7 mouse cellular contexts compared by ENCODE assay signal in the genomic region with DNA sequence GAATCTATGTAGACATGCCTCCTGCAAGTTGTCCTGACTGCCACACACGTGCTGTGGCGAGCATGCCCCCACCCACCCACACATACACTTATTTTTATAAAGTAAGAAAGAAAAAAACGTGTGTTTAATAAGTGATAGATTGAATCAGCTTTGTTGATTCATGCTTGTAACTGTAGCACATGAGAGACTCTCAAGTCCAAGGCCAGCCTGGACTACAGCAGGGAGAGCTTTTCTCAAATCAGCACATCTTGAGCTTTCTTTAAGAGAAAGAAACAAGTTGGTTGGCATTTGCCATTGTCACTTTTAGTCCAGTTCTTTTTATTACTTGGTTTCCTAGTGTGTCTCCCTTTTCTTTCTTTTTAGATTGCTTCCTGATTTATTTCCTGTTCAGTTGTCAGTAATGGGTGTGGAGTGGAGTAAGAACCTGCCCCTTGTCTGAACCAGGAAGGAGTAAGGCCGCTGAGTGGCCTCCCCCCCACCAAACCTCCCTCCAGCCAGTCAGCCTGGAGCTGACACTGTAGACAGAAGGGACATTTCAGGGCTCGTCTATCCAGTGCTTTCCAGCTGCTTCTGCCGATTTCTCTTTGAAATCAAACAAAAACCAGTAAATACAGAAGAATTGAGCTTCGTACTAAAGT. TPM values are rescaled to one million over a fixed set of nuclear protein-coding genes. Genes with fewer than 3 reads are reported as not detected.
DNase-seq lines count a peak whose midpoint lies in the region; ATAC-seq and TF ChIP-seq lines count a peak whose summit lies in the region.

No protein-coding gene starts in this region.

- no peak for TF ChIP-seq CTCF in ES-Bruce4 (IDR thresholded peaks at IDR 0.05; ENCODE audit: low read depth, low read length)
- TF ChIP-seq CTCF in liver, embryonic 14.5 days (IDR thresholded peaks at IDR 0.05; ENCODE audit: low read depth) = no peak

- peak overlapping the region; percentile 59 for H3K4me2 ChIP-seq in liver, embryonic 14.5 days (ENCODE audit: low read depth)
- H3K4me2 ChIP-seq in stomach, embryonic 16.5 days (ENCODE audit: low read depth, low read length) = peak overlapping the region; percentile 34; the same call in 1 of the 2 replicates

- peak overlapping the region; percentile 76 for H3K27ac ChIP-seq in ES-Bruce4 (ENCODE audit: insufficient read depth, low read length)
- peak overlapping the region; percentile 95 for H3K27ac ChIP-seq in liver, embryonic 14.5 days
- H3K27ac ChIP-seq in stomach, embryonic 16.5 days (ENCODE audit: low read length) = peak overlapping the region; percentile 91

- intact Hi-C loops in heart, postnatal 36 days (cut with DNase I) = no loop called here

- H3K36me3 ChIP-seq in ES-Bruce4 (ENCODE audit: control insufficient read depth, insufficient read depth, low read length, poor library complexity, severe bottlenecking) = 0 out of 2 replicates have a peak, but pooled peaks cover 2% of the 10 kb centered on the region
- peaks cover 13% of the 10 kb centered on the region for H3K36me3 ChIP-seq in liver, embryonic 14.5 days (replicated peaks; ENCODE audit: control insufficient read depth, insufficient read depth, low read depth)
- H3K36me3 ChIP-seq in stomach, embryonic 16.5 days (ENCODE audit: control insufficient read depth, insufficient read depth, low read length) = no peaks in the 10 kb centered on the region

- no peak for TF ChIP-seq POLR2A in ES-Bruce4 (IDR thresholded peaks at IDR 0.05; ENCODE audit: insufficient read depth, low read length)

- H3K9me3 ChIP-seq in ES-Bruce4 (replicated peaks; ENCODE audit: control insufficient read depth, insufficient read depth, low read length, poor library complexity, severe bottlenecking) = no peaks in the 10 kb centered on the region
- no peaks in the 10 kb centered on the region for H3K9me3 ChIP-seq in liver, embryonic 14.5 days (ENCODE audit: control insufficient read depth, low read length)
- no peaks in the 10 kb centered on the region for H3K9me3 ChIP-seq in stomach, embryonic 16.5 days (replicated peaks; ENCODE audit: control insufficient read depth, low read length)

- H3K27me3 ChIP-seq in ES-Bruce4 (ENCODE audit: control insufficient read depth, insufficient read depth, low read length, poor library complexity, severe bottlenecking) = no peaks in the 10 kb centered on the region
- H3K27me3 ChIP-seq in liver, embryonic 14.5 days (ENCODE audit: control insufficient read depth, insufficient read depth, low read length) = no peaks in the 10 kb centered on the region
- no peaks in the 10 kb centered on the region for H3K27me3 ChIP-seq in stomach, embryonic 16.5 days (ENCODE audit: control insufficient read depth, insufficient read depth, low read length)

- DNase-seq in adrenal gland, postnatal 10 days = peak; percentile 58
- peak; percentile 28 to 34 for DNase-seq in heart, postnatal 36 days
- DNase-seq in liver, embryonic 14.5 days (ENCODE audit: low read depth in 3 of 3, low spot score in 3 of 3) = no peak
- DNase-seq in c-Kit-positive CD71-positive TER-119-positive erythroid progenitor cells, embryonic 14.5 days (ENCODE audit: low spot score) = no peak
- DNase-seq in cerebellum, adult 9-10 months = no peak

- 32% methylated on average over 7 of the region's 7 CpGs for WGBS in liver, embryonic 14.5 days (ENCODE audit: insufficient replicate concordance)
- WGBS in stomach, embryonic 16.5 days = 27% methylated on average over 7 of the region's 7 CpGs

- no peak for TF ChIP-seq EP300 in ES-Bruce4 (IDR thresholded peaks at IDR 0.05; ENCODE audit: insufficient read depth, low read depth, low read length)
- TF ChIP-seq EP300 in liver, embryonic 14.5 days (IDR thresholded peaks at IDR 0.05; ENCODE audit: low read depth) = no peak

- no peak overlapping the region for H3K4me3 ChIP-seq in ES-Bruce4 (ENCODE audit: low read depth, low read length)
- peak overlapping the region in 1 of 2 experiments; percentile 15; a peak in 2 of 4 replicates for H3K4me3 ChIP-seq in liver, embryonic 14.5 days (ENCODE audit: insufficient read depth in 1 of 2, low read depth in 2 of 2, low read length in 2 of 2)
- H3K4me3 ChIP-seq in stomach, embryonic 16.5 days (replicated peaks; ENCODE audit: low read length) = no peak overlapping the region

- H3K9ac ChIP-seq in ES-Bruce4 (ENCODE audit: low read depth, poor library complexity, severe bottlenecking) = no peak overlapping the region
- H3K9ac ChIP-seq in liver, embryonic 14.5 days (replicated peaks) = peak overlapping the region; percentile 62
- H3K9ac ChIP-seq in stomach, embryonic 16.5 days (ENCODE audit: low read length) = no peak overlapping the region

- peaks cover 3% of the 10 kb centered on the region for H3K4me1 ChIP-seq in ES-Bruce4 (ENCODE audit: control insufficient read depth, insufficient read depth, low read length)
- peaks cover 60 to 66% of the 10 kb centered on the region in 2 experiments for H3K4me1 ChIP-seq in liver, embryonic 14.5 days (replicated peaks; ENCODE audit: control insufficient read depth in 2 of 2, insufficient read depth in 2 of 2, low read length in 1 of 2)
- peaks cover 8% of the 10 kb centered on the region for H3K4me1 ChIP-seq in stomach, embryonic 16.5 days (ENCODE audit: control insufficient read depth, insufficient read depth, low read length)

- ATAC-seq in liver, embryonic 14.5 days (ENCODE audit: insufficient read depth) = peak; percentile 42; the same call in 1 of the 2 replicates
- ATAC-seq in stomach, embryonic 16.5 days (ENCODE audit: insufficient read depth, low FRiP score) = peak; percentile 94

RNA-seq across cellular contexts. Expression of a gene that starts 55.5 kb away (rescaled TPM):
- 13.6 and 24.5 TPM in 2 replicates for polyA plus RNA-seq in ES-Bruce4 (2011; ENCODE audit: insufficient read depth, insufficient read length, low read depth, missing spikeins)
- 10 to 100 TPM; 10.3 to 14.2 TPM for total RNA-seq in adrenal gland, postnatal 10 days (2021)
- total RNA-seq in heart, postnatal 36 days (2021) = 10 to 100 TPM; 10.8 to 10.9 TPM
- 3.0 and 3.7 TPM in 2 replicates for polyA plus RNA-seq in liver, embryonic 14.5 days (2012; rRNA removed)
- polyA plus RNA-seq in liver, embryonic 14.5 days (2014; fragmentation: Nextera tagmentation; extraction: Ambion mirVana) = 5.9 and 6.1 TPM in 2 replicates
- 13.9 and 14.8 TPM in 2 replicates for polyA plus RNA-seq in stomach, embryonic 16.5 days (2015; fragmentation: Nextera tagmentation; extraction: Ambion mirVana)

Comparison
In these comparisons a context has a peak if more than half of its experiments do, and no peak if none do; other contexts are left out.
1. DNase-seq: peak in adrenal gland, postnatal 10 days (single experiment) and heart, postnatal 36 days (2 of 2); none in liver, embryonic 14.5 days (0 of 3), c-Kit-positive CD71-positive TER-119-positive erythroid progenitor cells, embryonic 14.5 days (single experiment) and cerebellum, adult 9-10 months (single experiment).
2. Peak in every context shown above with its lines, with median percentiles within 50 percentile points of each other: H3K27ac ChIP-seq.